Mouse (Mus musculus) retina, embryonic 14.5 days (tissue): ENCODE data around the gene Shox2.

Experiments
- DNase-seq: peaks from one replicate; pipeline ENCODE4 v3.0.0-alpha.2; 2015; ENCODE audit warnings: low spot score

Gene Shox2

GRCm38 (mm10) chr3:66964884-66965283, 16.7 kb downstream of the Shox2 start:
- no peak for DNase-seq

- DNase-seq = no peak
Observed at GRCm38 (mm10) chr3:66959972-66960371, 21.6 kb downstream of the Shox2 start.

DNA sequence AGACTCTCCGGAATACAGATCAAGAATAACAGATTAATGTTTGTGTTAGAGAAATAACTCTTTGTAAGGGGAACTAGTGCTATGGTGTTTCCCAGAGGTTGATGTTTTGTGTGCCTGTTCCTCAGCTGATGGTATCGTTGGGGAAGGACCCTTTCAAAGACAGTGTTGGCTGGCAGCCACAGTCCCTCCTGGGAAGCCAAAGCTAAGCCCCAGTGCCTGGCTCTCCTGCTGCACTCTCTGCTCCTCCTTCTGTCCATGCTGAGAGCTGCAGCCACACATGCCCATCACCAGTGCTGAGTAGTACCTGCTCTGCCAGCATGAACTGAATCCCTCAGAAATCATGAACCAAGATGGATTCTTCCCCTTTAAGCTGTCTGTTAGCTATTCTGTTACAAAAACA, 26.4 kb downstream of the Shox2 start:
- no peak for DNase-seq

DNA sequence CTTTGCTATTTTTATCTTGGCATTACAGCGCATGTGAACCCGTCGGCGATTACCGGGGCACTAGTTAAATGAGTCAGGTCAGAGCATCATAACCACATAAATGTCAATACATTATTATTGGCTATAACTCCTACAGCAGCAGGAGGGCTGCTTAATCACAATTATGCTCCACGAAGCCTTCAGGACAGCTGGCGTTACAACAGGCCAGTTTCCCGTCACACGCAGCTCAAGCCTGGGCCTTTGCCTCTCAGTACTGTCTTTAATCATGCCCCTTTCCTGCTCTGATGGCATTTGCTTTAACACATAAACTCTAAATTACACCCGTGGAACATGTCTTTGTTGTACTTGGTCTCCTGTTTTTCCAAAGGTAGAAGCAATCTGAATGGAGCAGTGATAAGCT, 41.9 kb downstream of the Shox2 start:
- DNase-seq = peak; percentile 43

DNA sequence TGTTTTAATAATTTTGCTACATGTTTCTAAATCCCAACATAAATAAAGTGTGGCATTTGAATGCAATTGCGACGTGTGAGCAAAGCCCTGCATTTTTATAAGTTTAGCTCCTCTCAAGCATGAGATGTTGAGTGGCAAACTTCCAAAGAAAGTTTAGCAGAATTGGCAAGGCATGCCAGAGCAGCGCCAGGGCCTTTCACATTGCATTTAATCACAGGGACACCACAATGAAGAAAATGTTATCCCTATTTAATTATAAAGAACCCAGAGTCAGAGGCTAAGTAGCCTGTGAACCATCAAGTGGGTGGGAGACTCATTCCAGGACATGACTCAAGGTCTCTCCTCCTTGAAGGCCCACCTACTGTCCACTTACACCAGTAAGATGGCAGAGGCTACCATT, 59.1 kb downstream of the Shox2 start:
- peak; percentile 29 for DNase-seq
